Mouse (Mus musculus): ENCODE data around the gene Oat. TPM values are rescaled to one million over a fixed set of nuclear protein-coding genes. Genes with fewer than 3 reads are reported as not detected.

Gene Oat
- total RNA-seq, 2 experiments from 2014 or later = 153 to 156 TPM

DNA sequence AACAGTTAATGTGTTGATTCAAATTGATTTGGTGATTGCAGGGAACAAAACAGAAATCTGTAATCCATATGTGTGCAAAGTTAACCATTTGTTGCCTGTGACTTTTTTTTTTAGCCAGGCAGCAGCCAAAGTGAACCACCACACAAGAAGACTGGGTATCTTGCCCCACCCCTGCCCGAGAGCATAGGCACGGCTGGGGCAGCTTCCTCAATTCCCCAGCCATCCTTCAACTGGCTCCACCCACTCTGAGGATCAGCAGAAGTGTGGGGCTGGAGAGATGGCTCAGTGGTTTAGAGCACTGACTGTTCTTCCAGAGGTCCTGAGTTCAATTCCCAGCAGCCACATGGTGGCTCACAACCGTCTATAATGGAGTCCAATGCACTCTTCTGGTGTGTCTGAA is 34.6 kb downstream of the Oat start:
- DNase-seq = no peak

GRCm38 (mm10) chr7:132540597-132540996 is 35.6 kb downstream of the Oat start:
- DNase-seq = no peak

DNA sequence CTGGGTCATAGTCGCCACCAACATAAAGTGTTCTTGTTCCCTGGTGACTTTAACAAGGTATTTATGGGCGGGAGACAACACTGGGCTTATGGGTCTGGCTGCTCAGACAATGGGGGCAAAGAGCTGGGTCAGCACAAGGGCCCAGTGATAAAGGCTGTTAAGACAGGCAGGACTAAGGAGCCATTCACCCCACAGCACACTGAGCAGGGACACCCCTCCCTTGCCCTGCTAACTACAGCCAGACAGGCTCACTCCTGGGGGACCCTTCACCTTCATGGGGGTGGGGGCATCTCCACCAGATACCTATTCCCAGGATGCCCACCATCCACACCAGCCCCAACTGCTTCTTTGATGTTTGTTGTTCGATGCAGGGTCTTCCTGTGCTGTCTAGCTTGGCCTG is 47.0 kb downstream of the Oat start:
- no peak for DNase-seq

DNA sequence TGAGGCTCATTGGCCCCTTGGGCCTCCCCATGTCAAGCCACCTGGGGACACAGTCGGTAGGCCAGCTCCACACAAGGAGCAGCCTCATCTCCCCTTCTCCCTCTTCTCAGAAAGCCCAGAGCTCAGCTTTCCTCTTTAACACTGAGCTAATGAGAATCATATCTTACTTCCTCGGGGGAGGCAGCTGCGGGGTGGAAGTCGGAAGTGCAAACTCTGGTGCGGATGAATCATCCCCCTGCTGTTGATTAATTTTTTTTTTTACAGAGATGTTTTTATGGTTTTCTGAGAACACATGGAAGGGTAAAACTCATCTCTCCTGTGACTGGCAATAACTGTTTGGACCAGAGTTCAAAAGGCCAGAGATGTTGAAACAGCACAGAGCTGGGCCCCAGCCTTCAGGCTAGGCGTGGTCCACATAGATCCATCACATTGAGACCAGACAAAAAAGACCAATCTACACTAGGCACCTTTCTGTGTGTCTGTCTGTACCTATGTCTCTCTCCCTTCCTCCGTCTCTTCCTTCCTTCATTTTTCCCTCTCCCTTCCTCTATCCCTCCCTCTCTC is 62.7 kb downstream of the Oat start:
- DNase-seq = no peak

DNA sequence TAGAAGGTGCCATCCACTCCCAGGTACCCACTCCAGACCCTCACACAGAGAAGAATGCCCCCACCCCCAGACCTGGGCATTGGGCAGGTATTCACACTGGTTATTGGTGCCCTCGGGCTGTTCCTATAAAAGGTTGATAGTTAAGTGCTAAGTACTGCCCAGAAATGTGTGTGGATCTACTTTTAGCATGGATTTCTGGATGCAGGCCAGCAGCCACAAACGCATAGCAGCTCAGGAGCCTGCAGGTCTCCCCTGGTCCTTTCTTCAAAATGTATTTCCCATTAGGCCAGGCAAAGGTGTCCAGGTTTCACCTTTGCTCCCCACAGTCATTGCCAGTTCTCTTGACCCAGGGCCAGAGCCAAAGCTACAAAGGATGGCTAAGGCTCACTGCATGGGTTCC is 67.1 kb downstream of the Oat start:
- DNase-seq = peak; percentile 56

Other genes starting within 250 kb of the Oat start
- gene Nkx1-2, start 23.2 kb upstream of the Oat start, total RNA-seq (2021) = not detected
- gene Lhpp, start 34.2 kb upstream of the Oat start, total RNA-seq (2021) = 10 to 100 TPM; 21.4 to 25.4 TPM
- 10 to 100 TPM; 29.6 to 38.3 TPM for gene Fam53b, start 237.5 kb upstream of the Oat start, total RNA-seq (2021)